Mouse (Mus musculus) kidney, adult 2 months (tissue): ENCODE data around the gene Zfp809.

Experiments used
- CTCF ChIP-seq: fragments of 200-500 bp; conservative IDR thresholded peaks from 2 replicates; pipeline ENCODE4 v1.5.1; 2011; ENCODE audit warnings: low read depth, mild to moderate bottlenecking, control low read depth, low read length, moderate library complexity, mixed read lengths; ENCODE audit not compliant: insufficient read depth, insufficient read length
- POLR2A ChIP-seq: fragments of 200-500 bp; IDR thresholded peaks from one replicate; pipeline ENCODE4 v1.6.1; 2011; ENCODE audit warnings: low read depth, low read length, control low read depth

- TF ChIP-seq CTCF = no peak
- TF ChIP-seq POLR2A = no peak
These were observed 29.1 kb upstream of the Zfp809 start for GRCm38 (mm10) chr9:22196412-22196811.
